Mouse (Mus musculus) lung, adult 2 months (tissue): Measurements from ENCODE around the gene Gusb.

Source experiments
- CTCF ChIP-seq: fragments of 200-500 bp; IDR thresholded peaks from 2 replicates; pipeline ENCODE4 v1.5.1; 2011; ENCODE audit warnings: mild to moderate bottlenecking, low read length, control low read depth; ENCODE audit not compliant: insufficient read depth
- POLR2A ChIP-seq: fragments of 200-500 bp; IDR thresholded peaks from 2 replicates; pipeline ENCODE4 v1.6.1; 2011; ENCODE audit warnings: low read depth, mild to moderate bottlenecking, control low read depth, low read length, borderline replicate concordance; ENCODE audit errors: extremely low read depth

DNA sequence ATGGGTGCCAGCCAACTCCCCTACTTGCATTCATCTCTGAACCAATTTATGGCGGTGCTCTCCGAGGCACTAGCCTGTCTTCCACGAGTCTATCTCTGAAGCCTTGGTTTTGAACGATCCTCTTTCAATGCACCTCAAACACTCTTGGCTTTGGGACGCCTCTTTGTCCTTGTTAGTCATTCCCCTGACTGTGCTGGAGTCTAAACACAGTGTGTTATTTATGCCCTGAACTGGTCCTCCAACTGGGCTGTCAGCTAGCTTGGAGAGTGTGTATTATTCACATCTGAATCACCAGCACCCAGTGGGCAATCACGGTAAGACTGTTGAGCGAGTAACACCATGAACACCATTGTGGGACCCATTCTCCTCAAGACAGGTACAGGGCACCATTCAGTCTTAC, 24.8 kb upstream of the Gusb start:
- no peak for TF ChIP-seq CTCF
- no peak for TF ChIP-seq POLR2A
